Mouse (Mus musculus) adrenal gland, postnatal 10 days (tissue): ENCODE results near the gene Hist1h4c. TPM values are rescaled to one million over a fixed set of nuclear protein-coding genes. Genes with fewer than 3 reads are reported as not detected.

Source experiments
- DNase-seq: peaks from one replicate; pipeline ENCODE4 v3.0.0; 2021; ENCODE audit warnings: mixed read lengths
- long read RNA-seq, 2 experiments: library from polyadenylated mRNA; stranded (forward); transcript quantifications; one replicate each; pipeline ENCODE4 v2.0.0; 2021
- total RNA-seq, 2 experiments: library from RNA; stranded (reverse); gene quantifications; 2 replicates each; pipeline ENCODE4 v1.2.3; 2021

Gene Hist1h4c
- 100 to 1,000 TPM; 175 to 199 TPM for total RNA-seq
- long read RNA-seq, experiment 1, partial matches to known transcripts: 0 of 1 reads
- long read RNA-seq, experiment 1, other reads (novel, unspliced or antisense): 0 of 1 reads
- long read RNA-seq, experiment 2: 0 reads

DNA sequence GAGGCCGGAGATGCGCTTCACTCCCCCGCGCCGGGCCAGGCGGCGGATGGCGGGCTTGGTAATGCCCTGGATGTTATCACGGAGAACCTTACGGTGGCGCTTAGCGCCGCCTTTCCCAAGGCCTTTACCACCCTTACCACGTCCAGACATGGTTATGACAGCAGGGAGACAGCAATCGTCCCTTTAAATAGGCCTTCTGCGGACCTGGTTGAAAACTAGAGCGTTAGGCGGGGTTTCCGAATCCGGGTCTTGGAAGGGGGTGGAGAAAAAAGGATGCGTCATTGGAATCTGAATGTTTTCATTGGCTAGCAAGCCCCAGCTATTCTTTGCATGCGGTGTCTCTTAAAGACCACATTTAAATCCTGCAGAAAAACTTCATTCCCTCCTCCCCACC, at the start of gene Hist1h4c:
Hist1h4c (minus strand) TSS at position 155 of the 394 bp plus-strand sequence.
- DNase-seq: peak; percentile 99

DNA sequence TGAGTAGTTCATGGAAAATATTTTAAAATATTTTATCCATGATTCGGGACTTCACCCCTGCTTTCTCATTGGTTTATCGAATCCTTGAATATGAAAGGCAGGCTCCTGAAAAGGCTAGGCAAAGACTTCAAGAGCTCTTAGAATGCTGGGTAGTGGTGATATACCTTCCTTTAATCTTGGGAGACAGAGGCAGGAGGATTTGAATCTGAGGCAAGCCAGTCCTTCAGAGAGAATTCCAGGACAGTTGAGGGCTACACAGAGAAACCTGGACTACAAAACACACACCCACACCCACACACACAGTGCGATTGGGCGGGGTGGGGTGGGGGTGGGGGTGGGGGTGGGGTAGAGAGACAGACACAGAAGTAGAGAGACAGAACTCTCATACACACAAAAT, 49.6 kb upstream of the Hist1h4c start:
- no peak for DNase-seq

GRCm38 (mm10) chr13:23747081-23747891, 49.0 kb upstream of the Hist1h4c start:
- DNase-seq: no peak

DNA sequence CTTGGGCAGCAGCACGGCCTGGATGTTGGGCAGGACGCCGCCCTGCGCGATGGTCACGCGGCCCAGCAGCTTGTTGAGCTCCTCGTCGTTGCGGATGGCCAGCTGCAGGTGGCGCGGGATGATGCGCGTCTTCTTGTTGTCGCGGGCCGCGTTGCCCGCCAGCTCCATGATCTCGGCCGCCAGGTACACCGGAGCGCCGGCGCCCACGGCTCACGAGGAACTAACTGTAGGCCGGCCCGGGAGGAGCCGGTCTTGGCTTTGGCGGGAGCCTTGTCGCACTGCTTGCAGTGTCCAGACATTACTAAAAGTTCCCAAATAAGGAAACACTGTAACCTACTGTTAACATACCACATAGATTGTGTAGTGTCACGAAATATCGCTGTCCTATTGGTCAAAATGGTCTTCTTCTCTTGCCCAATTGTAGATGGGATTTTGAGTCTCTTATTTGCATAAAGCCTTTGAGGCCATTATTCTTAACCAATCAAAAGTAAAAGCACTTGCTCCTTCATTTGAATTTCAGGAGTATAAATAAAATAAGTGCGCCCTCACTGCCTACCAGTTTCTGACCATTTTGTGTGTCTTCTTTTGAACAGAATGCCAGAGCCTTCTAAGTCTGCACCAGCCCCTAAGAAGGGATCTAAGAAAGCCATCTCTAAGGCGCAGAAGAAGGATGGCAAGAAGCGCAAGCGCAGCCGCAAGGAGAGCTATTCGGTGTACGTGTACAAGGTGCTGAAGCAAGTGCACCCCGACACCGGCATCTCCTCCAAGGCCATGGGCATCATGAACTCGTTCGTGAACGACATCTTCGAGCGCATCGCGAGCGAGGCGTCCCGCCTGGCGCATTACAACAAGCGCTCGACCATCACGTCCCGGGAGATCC, 48.2 kb upstream of the Hist1h4c start, which contains the start of gene Hist1h2bb:
Hist1h2bb (plus strand) TSS at position 534 of the 880 bp plus-strand sequence.
- peak; percentile 72 for DNase-seq

GRCm38 (mm10) chr13:23745381-23746161, 47.3 kb upstream of the Hist1h4c start, which contains the start of gene Hist1h3c:
Hist1h3c (minus strand) TSS chr13:23745602.
- DNase-seq: peak; percentile 86

- DNase-seq: no peak
Measured at GRCm38 (mm10) chr13:23744421-23745380, 46.4 kb upstream of the Hist1h4c start.

DNA sequence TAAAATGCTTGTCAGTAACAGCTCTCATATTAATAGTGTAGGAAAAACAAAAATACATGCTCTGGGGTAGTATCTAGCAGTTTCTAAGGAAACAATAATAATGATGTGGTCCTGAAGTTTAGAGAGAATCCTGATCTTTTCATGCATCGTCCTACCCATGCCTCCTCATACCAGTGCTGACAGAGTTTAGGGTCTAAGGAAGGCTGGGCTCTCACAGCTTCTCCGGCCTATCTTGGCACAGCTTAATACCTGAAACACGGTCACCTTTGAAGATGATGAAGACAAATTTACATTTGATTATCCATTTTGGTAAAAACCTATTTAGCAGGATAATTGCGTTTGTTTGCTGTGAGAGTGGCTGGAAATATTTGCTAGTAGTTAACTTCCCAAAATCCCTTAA, 45.7 kb upstream of the Hist1h4c start:
- no peak for DNase-seq

DNA sequence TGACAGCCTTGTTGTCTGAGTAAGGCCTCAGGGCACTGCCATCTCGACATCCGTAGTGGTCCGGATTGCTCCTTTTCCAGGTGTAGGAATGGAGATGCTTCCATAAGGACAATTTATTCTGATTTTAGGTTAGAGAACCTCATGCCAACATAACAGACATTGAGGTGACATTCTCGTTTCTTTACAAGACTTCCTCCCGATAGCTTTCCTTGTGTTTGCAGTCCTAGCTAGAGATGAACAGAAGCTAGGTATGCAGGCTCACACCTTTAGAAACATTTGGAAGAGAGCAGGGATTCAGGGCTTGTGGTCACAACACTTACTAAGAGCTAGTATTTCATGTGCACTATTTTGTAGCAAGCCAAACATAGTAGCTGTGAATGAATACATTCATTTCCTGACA, 45.0 kb upstream of the Hist1h4c start:
- no peak for DNase-seq

DNA sequence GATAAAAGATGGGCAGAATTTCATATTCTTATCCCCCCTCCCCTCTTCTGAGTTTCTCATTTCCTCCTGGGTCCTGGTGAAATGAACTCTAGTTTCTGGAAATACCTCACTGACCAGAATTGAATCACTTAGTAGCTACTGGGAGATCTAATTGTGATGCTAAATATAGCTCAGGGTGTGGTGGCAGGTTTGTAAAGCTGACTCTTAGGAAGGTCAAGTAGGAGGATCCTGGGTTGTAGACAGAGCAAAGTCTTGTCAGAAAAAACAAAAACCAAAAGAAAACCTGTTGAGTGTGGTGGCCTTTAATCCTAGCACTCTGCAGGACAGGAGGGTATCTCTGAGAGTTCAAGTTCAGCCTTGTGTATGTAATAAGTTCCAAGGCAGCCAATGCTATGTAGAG, 43.8 kb upstream of the Hist1h4c start:
- DNase-seq: no peak

DNA sequence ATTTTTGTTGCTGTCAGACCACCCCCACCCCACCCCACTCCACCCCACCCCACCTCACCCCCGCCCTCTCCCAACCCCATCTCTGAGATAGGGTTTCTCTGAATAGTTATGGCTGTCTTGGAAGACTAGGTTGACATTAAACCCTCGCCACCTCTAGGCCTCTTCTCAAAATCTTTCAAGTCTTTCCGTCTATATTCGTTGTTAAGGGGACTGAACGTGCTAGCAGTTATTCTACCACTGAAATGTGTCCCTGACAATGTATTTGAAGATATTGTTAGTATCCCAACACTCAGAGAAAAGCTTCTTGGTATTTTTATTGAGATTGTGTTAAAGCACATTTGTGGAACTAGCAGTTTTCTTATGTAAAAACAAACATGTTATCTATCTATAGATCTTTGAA, 42.7 kb upstream of the Hist1h4c start:
- DNase-seq: no peak

- no peak for DNase-seq
Measured at GRCm38 (mm10) chr13:23740256-23740840, 42.1 kb upstream of the Hist1h4c start.

- DNase-seq: no peak
Measured at GRCm38 (mm10) chr13:23739922-23740252, 41.6 kb upstream of the Hist1h4c start.

GRCm38 (mm10) chr13:23739069-23739921, 41.0 kb upstream of the Hist1h4c start:
- peak; percentile 92 for DNase-seq

DNA sequence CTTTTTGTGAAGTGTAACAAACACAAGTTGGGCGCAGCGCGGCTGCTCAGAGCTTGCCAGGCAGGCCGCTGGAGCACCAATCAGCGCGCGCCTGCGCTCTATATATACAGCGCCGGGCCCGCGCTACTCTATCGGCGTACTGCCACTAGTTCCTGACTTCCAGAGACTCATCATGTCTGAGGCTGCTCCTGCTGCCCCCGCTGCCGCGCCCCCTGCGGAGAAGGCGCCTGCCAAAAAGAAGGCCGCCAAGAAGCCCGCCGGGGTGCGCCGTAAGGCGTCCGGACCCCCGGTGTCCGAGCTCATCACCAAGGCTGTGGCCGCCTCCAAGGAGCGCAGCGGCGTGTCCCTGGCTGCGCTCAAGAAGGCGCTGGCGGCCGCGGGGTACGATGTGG, 40.4 kb upstream of the Hist1h4c start, which contains the start of gene Hist1h1c:
Hist1h1c (plus strand) TSS at position 132 of the 392 bp plus-strand sequence.
- DNase-seq: peak; percentile 95

DNA sequence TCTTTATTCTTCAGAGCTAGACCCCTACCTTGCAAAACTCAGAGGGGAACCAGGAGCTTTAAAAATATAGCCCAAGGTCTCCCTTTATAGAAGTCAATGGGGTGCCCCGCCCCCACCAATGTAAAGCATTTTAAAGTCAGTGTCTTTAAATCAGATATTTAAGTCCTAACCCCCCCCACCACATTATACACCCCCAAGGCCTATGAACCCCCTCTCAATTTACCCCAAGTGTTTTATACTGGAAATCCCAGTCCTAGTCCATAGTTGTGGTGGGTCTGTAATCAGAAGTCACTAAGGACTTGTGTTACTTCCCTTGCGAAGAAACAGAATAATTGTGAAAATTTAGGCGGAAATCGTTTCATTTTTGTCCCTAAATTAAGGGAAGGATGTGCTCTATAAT, 39.8 kb upstream of the Hist1h4c start:
- DNase-seq: no peak

DNA sequence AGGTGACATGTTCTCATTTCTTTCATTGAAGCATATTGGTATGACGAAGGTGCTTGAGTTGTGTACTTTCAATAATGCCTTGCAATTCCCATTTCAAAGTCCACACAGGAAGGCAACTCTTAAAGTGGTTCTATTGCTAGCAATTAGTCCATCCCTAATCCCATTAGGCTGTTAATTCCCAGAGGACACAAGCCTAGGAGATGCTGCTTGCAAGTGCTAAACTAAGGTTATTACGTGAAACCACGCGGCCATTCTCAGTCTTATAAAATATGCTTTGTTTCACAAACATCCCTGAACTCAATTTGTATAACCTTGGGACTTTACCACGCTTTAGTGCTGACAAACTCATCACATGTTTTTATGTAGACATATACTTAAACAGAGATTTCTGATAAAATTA, 38.8 kb upstream of the Hist1h4c start:
- DNase-seq: no peak

DNA sequence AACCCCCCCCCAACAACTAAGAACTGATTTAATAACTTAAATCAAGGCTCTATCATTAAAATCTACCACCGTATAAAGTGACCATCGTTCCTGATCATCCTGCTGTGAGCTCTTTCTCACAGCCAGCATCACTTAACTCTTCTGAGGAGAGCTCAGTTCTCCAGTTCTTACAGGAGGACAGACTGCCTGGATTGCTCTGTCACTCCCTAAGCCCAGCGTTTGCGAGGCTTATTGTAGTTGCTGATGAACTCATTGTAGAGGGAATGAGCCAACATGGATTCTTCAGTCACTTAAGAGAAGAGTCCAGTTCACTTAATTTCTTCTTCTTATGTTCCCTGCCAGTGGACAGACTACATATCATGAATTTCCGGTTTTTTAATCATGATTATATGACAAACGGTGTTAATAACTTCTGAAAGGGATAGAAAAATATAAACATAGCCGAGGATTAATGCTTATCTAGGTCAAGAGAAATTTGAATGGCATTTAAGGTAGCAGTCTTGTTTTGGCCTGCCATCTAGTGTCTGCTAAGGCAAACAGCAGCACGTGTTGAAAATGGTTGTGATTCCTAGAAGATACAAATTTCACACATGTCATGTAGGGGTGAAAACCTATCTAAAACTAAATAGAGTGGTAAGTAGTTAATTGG, 34.0 kb upstream of the Hist1h4c start:
- no peak for DNase-seq

DNA sequence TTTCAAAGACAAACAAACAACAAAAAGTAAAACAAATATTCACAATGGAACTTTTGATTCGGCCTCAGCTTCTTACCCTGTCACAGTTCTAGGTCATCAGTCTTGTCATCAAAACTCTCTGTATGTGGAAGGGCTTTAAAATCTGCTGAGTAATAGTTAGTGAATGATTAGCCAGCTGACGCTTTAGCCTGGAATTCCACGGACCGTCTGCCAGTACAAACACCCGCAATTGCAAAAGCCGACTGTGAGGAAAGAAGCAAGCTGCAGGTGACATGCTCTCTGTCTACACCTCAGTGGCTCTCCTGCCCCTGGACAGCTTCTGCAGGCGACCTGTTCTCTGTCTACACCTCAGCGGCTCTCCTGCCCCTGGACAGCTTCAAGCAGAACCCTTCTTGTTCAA, 32.2 kb upstream of the Hist1h4c start:
- peak; percentile 52 for DNase-seq

- DNase-seq: no peak
Measured at GRCm38 (mm10) chr13:23729706-23730105, 31.5 kb upstream of the Hist1h4c start.
